Comparison of ENCODE assay signal across 8 mouse cellular contexts in genomic region chr5:113372995-113373950, GRCm38 (mm10). TPM values are rescaled to one million over a fixed set of nuclear protein-coding genes. Genes with fewer than 3 reads are reported as not detected.
DNase-seq lines count a peak whose midpoint lies in the region; ATAC-seq and TF ChIP-seq lines count a peak whose summit lies in the region.

No protein-coding gene starts in this region.

- no peaks in the 10 kb centered on the region for H3K36me3 ChIP-seq in heart, embryonic 16.5 days (ENCODE audit: control insufficient read depth, insufficient read depth)
- no peaks in the 10 kb centered on the region for H3K36me3 ChIP-seq in liver, postnatal 0 days (replicated peaks; ENCODE audit: insufficient read depth, low read length)

- no peak overlapping the region for H3K4me3 ChIP-seq in heart, embryonic 16.5 days (ENCODE audit: low read length)
- no peak overlapping the region for H3K4me3 ChIP-seq in liver, postnatal 0 days (ENCODE audit: low read depth, low read length)

- H3K27me3 ChIP-seq in heart, embryonic 16.5 days (ENCODE audit: control insufficient read depth, insufficient read depth, low read length), result peaks cover 17% of the 10 kb centered on the region
- H3K27me3 ChIP-seq in liver, postnatal 0 days (ENCODE audit: insufficient read depth, low read length), result 0 out of 2 replicates have a peak, but pooled peaks cover 9% of the 10 kb centered on the region

- peaks cover 2% of the 10 kb centered on the region; the same call in 1 of the 2 replicates for H3K9me3 ChIP-seq in heart, embryonic 16.5 days (replicated peaks; ENCODE audit: control insufficient read depth, low read length)
- H3K9me3 ChIP-seq in liver, postnatal 0 days (ENCODE audit: low read length), result no peaks in the 10 kb centered on the region

- ATAC-seq in heart, embryonic 16.5 days (replicated peaks; ENCODE audit: extremely low read depth, insufficient read depth, low FRiP score), result no peak
- no peak for ATAC-seq in liver, postnatal 0 days
- no peak for ATAC-seq in monocyte, adult 5-6 weeks (replicated peaks; ENCODE audit: insufficient number of reproducible peaks, low FRiP score, low TSS enrichment, poor library complexity, severe bottlenecking)

- H3K9ac ChIP-seq in heart, embryonic 16.5 days (ENCODE audit: low read length), result no peak overlapping the region
- no peak overlapping the region for H3K9ac ChIP-seq in liver, postnatal 0 days (replicated peaks)

- 0 out of 2 replicates have a peak overlapping the region, but pooled peaks have one; percentile 10 for H3K4me2 ChIP-seq in heart, embryonic 16.5 days (ENCODE audit: low read depth, low read length)
- no peak overlapping the region for H3K4me2 ChIP-seq in liver, postnatal 0 days (ENCODE audit: low read depth, low read length)

- TF ChIP-seq CTCF in liver, postnatal 0 days (IDR thresholded peaks at IDR 0.05; ENCODE audit: low read depth), result peak; percentile 65

- H3K27ac ChIP-seq in heart, embryonic 16.5 days (ENCODE audit: low read length), result no peak overlapping the region
- no peak overlapping the region for H3K27ac ChIP-seq in liver, postnatal 0 days (ENCODE audit: low read depth)

- H3K4me1 ChIP-seq in heart, embryonic 16.5 days (ENCODE audit: control insufficient read depth, insufficient read depth, low read length), result no peaks in the 10 kb centered on the region
- no peaks in the 10 kb centered on the region for H3K4me1 ChIP-seq in liver, postnatal 0 days (ENCODE audit: insufficient read depth)

- WGBS in heart, embryonic 16.5 days, result 4% methylated on average over 33 of the region's 33 CpGs
- 5% methylated on average over 33 of the region's 33 CpGs for WGBS in liver, postnatal 0 days (ENCODE audit: insufficient replicate concordance)

- TF ChIP-seq EP300 in liver, postnatal 0 days (IDR thresholded peaks at IDR 0.05; ENCODE audit: low read depth), result no peak

- DNase-seq in urinary bladder, postnatal 25 days (ENCODE audit: low spot score), result peak; percentile 35
- no peak for DNase-seq in urinary bladder, postnatal 10 days (ENCODE audit: low spot score)
- DNase-seq in embryo, embryonic 9.5 days (ENCODE audit: extremely low spot score), result peak; percentile 85
- peak; percentile 89 for DNase-seq in kidney, postnatal 4 days
- peak; percentile 52 for DNase-seq in liver, postnatal 0 days
- DNase-seq in retina, embryonic 14.5 days (ENCODE audit: low spot score), result peak; percentile 83

RNA-seq across cellular contexts. Expression of gene Aym1, which starts 16.2 kb away (rescaled TPM):
- polyA plus RNA-seq in heart, embryonic 16.5 days (2015; fragmentation: Nextera tagmentation; extraction: Ambion mirVana), result not detected in 2 replicates
- polyA plus RNA-seq in liver, postnatal 0 days (2015; fragmentation: Nextera tagmentation; extraction: Ambion mirVana), result not detected in 2 replicates
- total RNA-seq in monocyte, adult 5-6 weeks (2017), result not detected in 3 replicates
